Mouse (Mus musculus) liver, postnatal 0 days (tissue): Measurements from ENCODE around the gene Gucd1.

ENCODE experiments used
- CTCF ChIP-seq: sonication (generic); IDR thresholded peaks from 2 replicates; pipeline ENCODE4 v1.5.1; 2016; ENCODE audit warnings: antibody characterized with exemption, low read depth
- EP300 ChIP-seq: IDR thresholded peaks from 2 replicates; pipeline ENCODE4 v1.6.1; 2016; ENCODE audit warnings: antibody characterized with exemption, low read depth, mild to moderate bottlenecking

GRCm38 (mm10) chr10:75495921-75496320 is 21.9 kb downstream of the Gucd1 start:
- TF ChIP-seq CTCF, result no peak
- no peak for TF ChIP-seq EP300
